Mouse (Mus musculus): ENCODE data around the gene Sos1.
"Not testable (repeated sequence)": the region's sequence is repeated elsewhere in the genome, so short reads cannot be mapped to it uniquely, and the experiment has no call there.

Gene Sos1

DNA sequence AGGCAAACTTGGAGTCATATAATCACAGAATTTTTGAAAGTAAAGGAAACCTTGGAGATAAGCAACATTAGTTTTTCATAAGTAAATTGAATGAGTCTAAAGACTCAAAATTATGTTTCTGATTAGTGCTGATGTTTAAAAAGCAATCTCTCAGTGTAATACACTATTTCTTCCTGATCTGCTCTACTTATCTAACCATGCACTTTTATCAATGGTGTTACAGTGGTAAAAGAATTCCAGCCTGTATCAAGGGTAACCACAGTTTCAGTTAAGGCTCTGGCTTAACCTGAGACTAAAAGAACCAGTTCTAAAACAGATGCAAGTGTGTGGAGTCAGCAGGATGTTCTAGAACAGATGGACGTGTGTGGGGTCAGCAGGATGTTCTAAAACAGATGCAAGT is 59.3 kb downstream of the Sos1 start:
- DNase-seq (ENCODE audit: low read depth, low spot score) = no peak

DNA sequence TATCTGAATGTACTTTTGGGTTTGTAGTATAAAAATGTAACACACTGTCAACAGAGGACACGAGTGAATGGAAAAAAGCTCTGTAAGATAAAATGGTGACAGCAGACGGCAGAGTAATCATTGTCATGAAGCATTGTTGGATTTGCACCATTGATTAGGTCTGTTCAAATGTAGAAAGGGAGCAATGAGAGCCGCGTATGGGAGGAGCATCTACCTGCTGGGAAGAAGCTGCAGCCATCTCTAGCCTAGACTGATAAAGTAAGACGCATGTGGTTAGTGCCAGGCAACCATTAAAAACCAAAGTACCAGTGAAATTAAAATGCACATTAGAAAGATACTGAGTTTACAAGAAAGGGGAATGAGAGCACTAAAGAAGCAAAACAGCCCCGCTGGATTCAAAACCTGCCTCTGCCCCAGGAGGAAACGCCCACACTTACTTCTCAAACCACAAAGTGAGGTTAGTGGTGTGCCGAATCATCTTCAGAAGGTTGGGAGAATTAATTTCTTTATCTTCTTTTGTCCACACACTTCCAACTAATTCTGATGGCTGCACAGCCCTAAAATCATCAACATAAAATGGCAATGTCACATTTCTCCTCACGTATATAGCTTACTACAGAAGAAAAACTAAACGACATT is 61.6 kb downstream of the Sos1 start:
- no peak for DNase-seq (ENCODE audit: low read depth, low spot score)

DNA sequence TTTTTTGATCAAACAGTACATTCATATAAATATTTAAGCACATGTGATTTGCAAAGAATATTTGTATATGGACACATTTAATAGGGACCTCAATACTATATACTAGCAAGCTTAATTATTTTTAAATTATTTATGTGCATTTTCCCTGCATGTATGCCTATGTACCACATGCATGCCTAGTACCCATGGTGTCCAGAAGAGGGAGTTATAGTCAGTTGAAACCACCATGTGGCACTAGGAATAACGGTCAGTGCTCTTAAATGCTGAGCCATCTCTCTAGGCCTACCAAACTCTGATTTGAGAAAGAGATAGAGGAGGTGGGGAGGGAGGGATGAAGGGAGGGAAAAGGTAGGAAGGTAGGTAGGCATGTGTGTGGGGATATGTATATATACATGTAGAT is 69.1 kb downstream of the Sos1 start:
- no peak for DNase-seq (ENCODE audit: low read depth, low spot score)

DNA sequence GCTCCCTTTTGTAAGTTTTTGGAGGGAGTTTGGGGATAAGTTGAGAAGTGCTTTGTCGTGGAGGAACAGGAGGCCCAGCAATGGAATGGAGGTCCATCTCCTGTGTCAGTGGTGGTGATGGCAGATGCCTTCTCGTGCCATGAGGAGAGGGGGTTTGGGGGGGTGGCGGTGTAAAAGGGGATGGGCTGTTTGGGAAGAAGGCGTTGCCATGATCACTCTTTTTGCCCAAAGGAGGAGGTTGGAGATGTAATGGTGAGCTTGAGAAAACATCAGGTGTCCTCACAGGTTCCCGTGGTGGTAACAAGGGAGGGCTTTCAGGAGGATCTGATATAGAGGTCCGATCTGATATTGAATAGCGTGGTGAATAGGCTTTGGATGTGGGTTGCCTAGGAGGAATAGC is 82.0 kb downstream of the Sos1 start:
- no peak for DNase-seq (ENCODE audit: low read depth, low spot score)

DNA sequence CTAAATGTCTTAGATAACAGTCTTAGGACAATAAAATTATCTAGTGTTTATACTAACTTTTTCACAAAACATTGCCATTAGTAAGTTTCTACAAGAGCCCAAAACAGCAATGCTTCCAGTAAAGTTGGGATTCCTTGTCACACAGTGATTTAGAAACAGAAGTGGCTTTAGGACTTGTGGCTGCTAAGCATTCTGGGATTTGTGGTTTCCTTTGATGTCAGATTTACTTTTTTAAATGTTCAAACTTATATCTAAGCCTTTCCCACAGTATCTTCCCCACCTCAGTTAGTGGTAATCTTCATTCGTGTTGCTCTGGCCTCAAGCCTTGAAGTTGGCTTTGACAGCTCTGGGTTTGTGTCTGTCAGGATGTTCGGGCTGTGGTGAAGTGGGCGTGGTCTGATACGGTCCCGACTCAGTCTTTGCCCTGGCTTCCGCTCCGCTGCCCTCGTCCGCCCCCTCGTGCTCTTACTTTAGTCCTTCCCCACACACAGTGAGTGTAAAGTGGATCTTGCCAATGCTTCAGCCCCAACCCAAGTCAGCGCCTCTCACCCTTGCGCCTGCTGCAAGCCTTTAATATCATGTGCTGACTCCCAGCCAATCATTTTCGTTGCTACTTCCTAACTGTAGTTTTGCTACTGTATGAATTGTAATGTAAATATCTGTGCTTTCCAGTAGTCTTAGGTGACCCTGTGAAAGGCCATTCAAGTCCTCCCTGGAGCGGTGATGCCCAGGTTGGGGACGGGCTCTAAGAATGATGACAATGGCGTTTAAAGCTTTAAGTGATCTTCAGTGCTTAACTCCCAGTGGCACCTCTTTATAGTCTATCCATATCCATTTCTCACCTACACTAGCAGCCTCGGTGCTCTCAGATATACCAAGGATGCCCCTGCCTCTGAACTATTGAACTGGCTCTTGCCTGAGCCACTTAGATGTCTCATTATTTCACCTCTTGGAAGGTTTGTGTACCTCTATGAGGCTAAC is 88.5 kb downstream of the Sos1 start:
- DNase-seq (ENCODE audit: low read depth, low spot score) = no peak

DNA sequence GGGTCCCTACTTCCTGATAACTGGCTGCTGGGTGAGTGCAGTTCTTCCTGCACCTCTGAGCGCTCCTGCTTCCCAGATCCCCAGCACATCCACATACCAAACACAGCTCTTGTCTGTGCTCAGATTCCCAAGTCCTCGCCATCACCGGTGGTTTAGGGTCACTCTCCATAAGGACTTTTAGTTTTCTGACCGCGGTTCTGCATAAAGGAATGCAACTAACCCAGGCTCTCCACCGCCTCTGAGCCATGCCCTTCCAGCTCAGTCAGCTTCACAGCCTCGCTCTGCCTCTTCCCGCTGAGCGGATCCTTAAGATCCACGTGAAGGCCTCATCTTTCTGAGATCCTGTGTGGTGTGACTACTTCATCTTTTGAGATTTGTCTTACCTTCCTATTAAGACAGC is 90.2 kb downstream of the Sos1 start:
- no peak for DNase-seq (ENCODE audit: low read depth, low spot score)

DNA sequence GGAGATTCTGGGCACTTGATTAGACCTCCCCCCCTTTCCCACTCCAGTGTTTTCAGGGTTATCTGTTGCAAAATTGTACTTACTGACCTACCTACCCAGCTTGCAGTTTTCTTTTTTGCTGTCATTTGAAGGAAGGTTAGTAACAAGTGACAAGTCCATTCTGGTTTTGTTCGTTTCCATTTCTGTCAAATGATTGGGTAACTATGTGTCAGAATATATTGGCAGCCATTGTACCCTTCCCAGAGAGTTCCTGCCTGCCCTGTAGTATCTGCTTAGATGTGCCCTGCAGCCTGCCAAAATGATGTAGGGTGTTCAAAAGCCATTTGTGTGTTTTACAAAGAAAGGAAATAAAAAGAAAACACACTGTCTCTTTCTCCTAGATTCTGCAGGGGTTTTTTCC is 94.6 kb downstream of the Sos1 start:
- no peak for DNase-seq (ENCODE audit: low read depth, low spot score)

DNA sequence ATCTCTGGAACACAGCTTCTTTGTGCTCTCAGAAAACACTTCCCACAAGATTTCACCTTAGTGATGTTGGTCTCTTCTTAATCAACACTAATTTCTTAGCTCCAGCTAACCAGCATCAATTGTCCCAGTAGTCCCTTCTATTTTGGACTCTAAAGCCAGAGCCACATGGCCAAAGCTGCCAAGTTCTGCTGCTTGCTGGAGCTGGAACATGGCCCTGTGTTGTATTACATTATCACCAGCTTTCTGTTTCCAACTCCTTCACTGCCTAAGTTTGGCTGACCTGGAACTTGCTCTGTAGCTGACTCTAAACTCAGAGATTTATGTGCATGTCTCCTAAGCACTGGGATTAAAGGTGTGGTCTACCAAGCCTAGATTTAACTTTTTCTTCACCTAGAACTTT is 101.9 kb downstream of the Sos1 start:
- DNase-seq (ENCODE audit: low read depth, low spot score) = not testable (repeated sequence)

DNA sequence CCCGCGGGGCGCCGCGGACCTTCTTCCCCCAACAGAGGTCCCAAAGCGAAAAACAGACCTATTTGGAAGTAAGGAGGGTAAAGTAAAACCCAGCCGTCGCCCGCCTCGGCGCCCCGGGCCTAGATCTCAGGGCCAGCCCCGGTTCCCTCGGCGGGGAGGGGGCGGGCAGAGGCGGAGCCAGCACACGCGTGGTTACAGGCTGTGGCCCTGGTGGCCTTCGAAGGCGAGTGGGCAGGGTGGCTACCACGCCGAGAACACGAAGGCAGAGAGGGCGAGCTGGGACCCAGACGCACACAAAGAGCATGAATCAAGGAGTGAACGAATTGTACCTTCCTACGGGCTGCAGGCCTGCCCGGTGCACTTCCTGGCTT is 106.5 kb downstream of the Sos1 start:
- no peak for DNase-seq (ENCODE audit: low read depth, low spot score)

DNA sequence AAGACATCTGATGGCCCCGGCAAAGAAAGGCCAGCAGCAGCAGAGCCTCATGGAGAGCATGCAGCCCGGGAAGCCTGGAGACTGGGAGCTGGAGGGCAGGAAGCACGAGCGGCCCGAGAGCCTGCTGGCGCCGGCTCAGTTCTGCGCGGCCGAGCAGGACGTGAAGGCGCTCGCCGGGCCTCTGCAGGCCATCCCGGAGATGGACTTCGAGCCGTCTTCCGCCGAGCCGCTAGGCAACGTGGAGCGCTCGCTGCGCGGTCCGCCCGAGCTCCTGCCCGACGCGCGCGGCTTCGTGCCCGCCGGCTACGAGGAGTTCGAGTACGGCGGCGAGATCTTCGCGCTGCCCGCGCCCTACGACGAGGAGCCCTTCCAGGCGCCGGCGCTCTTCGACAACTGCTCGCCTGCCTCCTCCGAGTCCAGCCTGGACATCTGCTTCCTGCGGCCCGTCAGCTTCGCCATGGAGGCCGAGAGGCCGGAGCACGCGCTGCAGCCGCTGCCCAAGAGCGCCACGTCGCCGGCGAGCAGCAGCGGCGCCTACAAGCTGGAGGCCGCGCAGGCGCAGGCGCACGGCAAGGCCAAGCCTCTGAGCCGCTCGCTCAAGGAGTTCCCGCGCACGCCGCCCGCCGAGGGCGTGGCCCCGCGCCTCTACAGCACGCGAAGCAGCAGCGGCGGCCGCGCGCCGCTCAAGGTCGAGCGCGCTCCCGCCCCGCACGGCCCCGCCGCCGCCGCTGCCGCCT is 107.1 kb downstream of the Sos1 start, which contains the start of gene Gm10190:
Gm10190 (minus strand) TSS at position 553 of the 737 bp plus-strand sequence.
- peak; percentile 82 for DNase-seq (ENCODE audit: low read depth, low spot score)

DNA sequence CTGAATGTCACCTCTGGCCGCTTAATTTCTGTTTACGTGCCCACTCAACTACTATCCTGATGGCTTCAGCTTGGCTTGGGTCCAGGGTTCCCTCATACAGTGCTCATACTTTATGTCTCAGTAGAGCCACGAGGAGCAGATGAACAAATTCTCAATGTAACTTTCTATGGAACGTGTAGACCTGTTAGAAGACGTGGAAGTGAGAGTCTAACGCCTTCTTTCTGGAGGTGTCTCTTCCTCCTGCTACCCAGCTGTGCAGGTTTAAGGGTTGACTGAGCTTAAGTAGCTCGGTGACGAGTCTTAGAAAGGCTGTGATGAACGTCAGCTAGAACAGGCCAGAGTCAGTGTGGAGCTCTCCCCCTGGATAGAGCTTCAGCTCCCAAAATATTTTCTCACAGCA is 111.6 kb downstream of the Sos1 start:
- no peak for DNase-seq (ENCODE audit: low read depth, low spot score)

DNA sequence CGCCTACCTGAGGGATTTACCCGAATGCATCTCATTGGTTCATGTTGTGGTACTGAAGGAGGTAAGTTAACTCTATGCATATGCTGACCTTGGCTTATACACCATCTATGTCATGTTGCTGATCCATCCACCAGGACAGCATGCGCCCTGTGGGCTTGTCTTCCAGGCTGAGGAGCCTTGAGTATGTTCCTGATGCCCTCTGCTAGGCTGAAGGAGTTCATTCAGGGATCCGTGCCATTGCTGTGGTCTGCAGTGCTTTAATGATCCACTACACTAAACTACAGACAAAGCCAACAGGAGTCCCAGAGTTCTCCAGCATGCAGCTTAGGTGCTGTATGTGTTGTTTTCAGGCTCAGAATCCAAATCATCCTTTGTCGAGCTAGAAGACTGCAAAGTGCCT is 113.0 kb downstream of the Sos1 start:
- no peak for DNase-seq (ENCODE audit: low read depth, low spot score)

DNA sequence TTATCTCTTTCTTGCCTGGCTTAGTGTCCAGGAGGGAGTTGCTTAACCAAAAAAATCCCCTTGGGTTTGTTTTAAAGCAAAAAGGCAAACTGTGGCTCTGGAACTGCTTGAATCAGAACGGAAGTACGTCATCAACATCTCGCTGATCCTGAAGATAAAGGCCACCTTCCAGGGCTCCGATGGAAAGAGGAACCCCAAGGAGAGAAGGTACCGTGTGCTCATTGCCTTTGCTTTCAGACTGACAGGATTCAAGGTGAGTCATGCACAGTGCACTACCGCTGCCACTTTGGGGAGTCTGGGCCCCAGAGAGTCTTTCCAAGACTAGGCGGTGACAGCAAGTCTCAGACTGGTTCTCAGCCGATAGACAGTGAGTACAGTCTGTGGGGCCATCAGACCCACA is 120.0 kb downstream of the Sos1 start:
- no peak for DNase-seq (ENCODE audit: low read depth, low spot score)

DNA sequence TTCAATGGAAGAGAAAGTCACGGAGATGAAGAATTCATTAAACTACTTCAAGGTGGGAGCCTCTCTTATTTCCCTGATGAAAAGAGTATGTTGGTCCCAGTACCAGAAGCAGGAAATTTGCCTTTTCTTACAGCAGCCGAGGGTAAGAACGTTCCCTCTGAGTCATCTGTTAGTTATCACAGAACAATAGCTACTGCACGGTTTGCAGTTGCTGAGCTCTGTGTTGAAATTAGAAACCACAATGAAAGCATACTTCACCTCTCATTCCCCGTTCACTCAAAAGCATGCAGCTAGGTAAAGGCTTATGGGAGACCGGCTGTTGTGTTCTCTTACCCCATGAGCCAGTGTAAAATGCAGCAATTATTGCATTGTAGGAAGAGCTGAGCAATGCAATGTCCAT is 133.0 kb downstream of the Sos1 start:
- DNase-seq (ENCODE audit: low read depth, low spot score) = no peak

DNA sequence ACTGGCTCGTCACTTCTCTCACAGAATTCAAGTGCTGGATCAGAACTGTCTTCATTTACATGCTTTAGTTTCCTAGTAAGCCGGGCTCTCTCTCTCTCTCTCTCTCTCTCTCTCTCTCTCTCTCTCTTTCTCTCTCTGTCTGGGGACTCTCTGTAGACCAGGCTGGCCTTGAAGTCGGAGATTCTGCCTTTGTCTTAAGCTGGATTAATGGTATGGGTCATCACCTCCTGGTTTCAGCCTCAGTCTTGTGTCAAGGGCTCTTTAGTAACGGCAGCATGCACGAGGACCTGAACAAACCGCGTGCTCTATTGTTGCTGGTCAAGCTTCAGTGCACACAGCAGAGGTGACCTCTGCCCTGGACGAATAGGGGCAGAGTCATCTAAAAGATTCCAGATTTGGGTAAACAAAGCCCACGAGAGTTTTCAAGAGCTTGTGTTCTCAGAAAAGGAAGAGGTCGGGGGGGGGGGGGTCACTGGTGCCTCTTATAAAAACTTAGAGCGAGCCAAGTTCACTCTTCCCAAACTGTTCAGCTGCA is 133.6 kb downstream of the Sos1 start:
- no peak for DNase-seq (ENCODE audit: low read depth, low spot score)

DNA sequence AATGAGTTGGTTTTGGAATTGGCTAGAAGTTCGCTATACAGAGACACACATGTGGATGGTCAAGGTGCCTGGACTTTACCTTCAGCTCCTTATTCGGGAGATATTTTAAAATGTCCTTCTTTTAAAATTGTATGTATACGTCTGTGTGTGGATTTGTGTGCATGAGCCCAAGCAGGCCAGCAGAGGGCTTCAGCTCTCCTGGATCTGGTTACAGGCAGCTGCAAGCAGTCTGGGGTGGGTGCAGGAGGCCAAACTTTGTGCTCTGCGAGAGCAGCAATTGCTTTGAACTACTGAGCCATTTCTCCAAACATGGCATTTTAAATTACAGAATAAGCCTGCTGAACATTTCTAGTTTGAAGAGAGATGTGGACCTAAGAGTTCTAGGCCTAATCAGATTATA is 135.0 kb downstream of the Sos1 start:
- DNase-seq (ENCODE audit: low read depth, low spot score) = no peak

Measured in brain, embryonic 18.5 days (tissue).